Mouse (Mus musculus) cortical plate, adult 2 months (tissue): Measurements from ENCODE around the gene Slc25a34.

Experiments
- CTCF ChIP-seq: fragments of 200-500 bp; IDR thresholded peaks from 2 replicates; pipeline ENCODE4 v1.5.1; 2011; ENCODE audit warnings: mild to moderate bottlenecking, control low read depth, low read length; ENCODE audit not compliant: insufficient read depth; ENCODE audit errors: extremely low read depth
- POLR2A ChIP-seq: fragments of 200-500 bp; IDR thresholded peaks from 2 replicates; pipeline ENCODE4 v1.6.1; 2011; ENCODE audit warnings: mild to moderate bottlenecking, low read length, control low read depth; ENCODE audit not compliant: insufficient read depth; ENCODE audit errors: extremely low read depth

GRCm38 (mm10) chr4:141573359-141573966, 50.2 kb downstream of the Slc25a34 start:
- TF ChIP-seq CTCF = no peak
- no peak for TF ChIP-seq POLR2A
